Mouse (Mus musculus) retina, postnatal 1 day (tissue): ENCODE data around the gene Gcnt7.
A peak's percentile ranks its signal among the peaks of the same experiment; 100 is the strongest.

Experiments used
- DNase-seq: peaks from one replicate; pipeline ENCODE4 v3.0.0-alpha.2; 2012

The Gcnt7 gene

DNA sequence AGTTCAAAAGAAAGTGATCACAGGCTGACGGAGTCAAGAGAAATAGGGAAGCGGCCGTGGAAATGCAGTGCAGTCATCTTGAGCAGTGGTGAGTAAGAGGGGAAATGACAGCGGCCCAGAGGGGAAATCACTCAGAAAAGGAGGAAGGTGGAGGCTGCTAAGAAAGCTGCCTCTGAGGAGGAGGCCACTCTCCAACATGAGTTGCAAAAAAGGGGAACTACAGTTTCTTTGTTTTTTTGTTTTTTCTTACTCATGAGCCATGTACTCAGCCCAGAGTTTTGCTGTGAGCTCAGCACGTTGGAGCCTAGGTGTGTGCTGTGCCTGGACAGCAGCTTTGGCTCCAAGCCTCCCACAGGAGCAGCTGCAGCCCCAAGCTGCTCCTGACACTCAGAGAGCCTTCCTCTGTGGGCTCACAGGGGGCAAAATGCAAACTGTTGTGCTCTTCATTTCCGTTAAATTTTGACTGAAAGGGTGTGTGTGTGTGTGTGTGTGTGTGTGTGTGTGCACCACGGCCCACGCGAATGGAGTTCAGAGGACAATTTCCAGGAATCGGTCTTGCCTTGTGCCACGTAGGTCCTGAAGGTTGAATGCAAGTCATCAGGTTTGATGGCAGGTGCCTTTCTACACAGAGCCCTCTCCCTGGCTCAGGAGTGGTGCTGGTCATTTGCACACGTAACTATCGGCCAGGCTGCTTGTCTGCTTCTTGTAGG is 57.1 kb downstream of the Gcnt7 start:
- DNase-seq = peak; percentile 27
